Mouse (Mus musculus) MEL (cell line): ENCODE measurements at regions not wholly inside any gene's neighbourhood (a gene's known extent, or its start where the extent isn't known, plus 50 kb on each side); places are given as distances from the start of the nearest gene placed in this dataset.

Experiments used
- GABPA ChIP-seq: IDR thresholded peaks from 2 replicates; pipeline ENCODE4 v1.6.1; 2012; ENCODE audit warnings: low read depth, mild to moderate bottlenecking, inconsistent platforms, low read length, improper control_type of control experiment, moderate library complexity
- JUND ChIP-seq: IDR thresholded peaks from 2 replicates; pipeline ENCODE4 v1.6.1; 2011; ENCODE audit warnings: low read depth, mild to moderate bottlenecking, improper control_type of control experiment, low read length
- MAX ChIP-seq: IDR thresholded peaks from 2 replicates; pipeline ENCODE4 v1.6.1; 2011; ENCODE audit warnings: low read length, improper control_type of control experiment
- SIN3A ChIP-seq: IDR thresholded peaks from 2 replicates; pipeline ENCODE4 v1.6.1; 2012; ENCODE audit warnings: low read length, improper control_type of control experiment, inconsistent platforms
- TCF12 ChIP-seq: IDR thresholded peaks from 2 replicates; pipeline ENCODE4 v1.6.1; 2014; ENCODE audit warnings: low read depth, mild to moderate bottlenecking, inconsistent platforms, low read length, improper control_type of control experiment, moderate library complexity
- ZC3H11A ChIP-seq: IDR thresholded peaks from 2 replicates; pipeline ENCODE4 v1.6.1; 2012; ENCODE audit warnings: low read depth, mild to moderate bottlenecking, inconsistent platforms, low read length, improper control_type of control experiment
- ZNF384 ChIP-seq: IDR thresholded peaks from 2 replicates; pipeline ENCODE4 v1.6.1; 2012; ENCODE audit warnings: low read depth, mild to moderate bottlenecking, inconsistent platforms, low read length, improper control_type of control experiment

GRCm38 (mm10) chr8:36041222-36041864 lies 275.8 kb downstream of the Gm19410 start:
- no peak for TF ChIP-seq TCF12
- no peak for TF ChIP-seq SIN3A
- TF ChIP-seq ZC3H11A = no peak
- no peak for TF ChIP-seq ZNF384
- TF ChIP-seq GABPA = no peak
- TF ChIP-seq MAX = no peak
- TF ChIP-seq JUND = no peak
